ENCODE assay signal across 10 mouse cellular contexts in genomic region chr12:76264325-76264965, GRCm38 (mm10). TPM values are rescaled to one million over a fixed set of nuclear protein-coding genes. Genes with fewer than 3 reads are reported as not detected.
A peak's percentile ranks its signal among the peaks of the same experiment; 100 is the strongest.
DNase-seq lines count a peak whose midpoint lies in the region; ATAC-seq and TF ChIP-seq lines count a peak whose summit lies in the region.
"Had no signal": no experiment of that assay in that cellular context is flagged by ENCODE, and none has a peak within 500 bp of the region (broad histone marks: within the 10 kb centered on the region; RNA-seq: fewer than 3 reads in every experiment).

No protein-coding gene starts in this region.

- H3K36me3 ChIP-seq in forebrain, embryonic 15.5 days, result no peaks in the 10 kb centered on the region
- no peaks in the 10 kb centered on the region for H3K36me3 ChIP-seq in forebrain, embryonic 11.5 days (ENCODE audit: control insufficient read depth, insufficient read depth, low read length)
- H3K36me3 ChIP-seq in midbrain, postnatal 0 days (ENCODE audit: insufficient read depth, low read length), result no peaks in the 10 kb centered on the region

- no peak for DNase-seq in forebrain, embryonic 11.5 days (ENCODE audit: low spot score)
- DNase-seq in right cerebral cortex, postnatal 10 days (ENCODE audit: low spot score in 2 of 2), result peak; percentile 75 to 78
- no peak for DNase-seq in right cerebral cortex, postnatal 36 days (ENCODE audit: low spot score in 2 of 2)
- peak; percentile 24 for DNase-seq in heart, postnatal 4 days
- DNase-seq in midbrain, postnatal 0 days (ENCODE audit: low spot score), result peak; percentile 74
- no peak for DNase-seq in thymus, postnatal 0 days (ENCODE audit: low spot score)
- DNase-seq: adrenal gland, postnatal 36 days; kidney, postnatal 10 days had no signal

- H3K27me3 ChIP-seq in forebrain, embryonic 15.5 days, result no peaks in the 10 kb centered on the region
- H3K27me3 ChIP-seq in forebrain, embryonic 11.5 days (ENCODE audit: control insufficient read depth, insufficient read depth, low read length), result no peaks in the 10 kb centered on the region
- no peaks in the 10 kb centered on the region for H3K27me3 ChIP-seq in midbrain, postnatal 0 days (ENCODE audit: insufficient read depth, low read length)

- no peaks in the 10 kb centered on the region for H3K9me3 ChIP-seq in forebrain, embryonic 15.5 days
- H3K9me3 ChIP-seq in forebrain, embryonic 11.5 days (ENCODE audit: control insufficient read depth, low read length), result no peaks in the 10 kb centered on the region
- H3K9me3 ChIP-seq in midbrain, postnatal 0 days (ENCODE audit: low read length), result no peaks in the 10 kb centered on the region

- no peak overlapping the region for H3K4me3 ChIP-seq in forebrain, embryonic 15.5 days
- no peak overlapping the region for H3K4me3 ChIP-seq in forebrain, embryonic 11.5 days (ENCODE audit: low read depth, low read length)
- no peak overlapping the region for H3K4me3 ChIP-seq in midbrain, postnatal 0 days (ENCODE audit: low read depth, low read length)

- H3K4me1 ChIP-seq in forebrain, embryonic 15.5 days, result peaks cover 15% of the 10 kb centered on the region
- H3K4me1 ChIP-seq in forebrain, embryonic 11.5 days (replicated peaks; ENCODE audit: control insufficient read depth, insufficient read depth, low read length), result no peaks in the 10 kb centered on the region
- H3K4me1 ChIP-seq in midbrain, postnatal 0 days (ENCODE audit: insufficient read depth, low read length), result no peaks in the 10 kb centered on the region

- no peak overlapping the region for H3K9ac ChIP-seq in forebrain, embryonic 15.5 days (replicated peaks)
- no peak overlapping the region for H3K9ac ChIP-seq in forebrain, embryonic 11.5 days (ENCODE audit: low read length)
- H3K9ac ChIP-seq in midbrain, postnatal 0 days (replicated peaks; ENCODE audit: low read length, poor library complexity, severe bottlenecking), result no peak overlapping the region

- peak overlapping the region; percentile 53 for H3K27ac ChIP-seq in forebrain, embryonic 15.5 days (replicated peaks)
- H3K27ac ChIP-seq in forebrain, embryonic 11.5 days (ENCODE audit: low read depth, low read length), result no peak overlapping the region
- H3K27ac ChIP-seq in midbrain, postnatal 0 days (ENCODE audit: low read depth, low read length), result peak overlapping the region; percentile 2

- 0 out of 2 replicates have a peak overlapping the region, but pooled peaks have one; percentile 2 for H3K4me2 ChIP-seq in forebrain, embryonic 15.5 days (replicated peaks)
- H3K4me2 ChIP-seq in forebrain, embryonic 11.5 days (ENCODE audit: low read depth, low read length, severe bottlenecking), result no peak overlapping the region
- peak overlapping the region; percentile 26; the same call in 1 of the 2 replicates for H3K4me2 ChIP-seq in midbrain, postnatal 0 days (ENCODE audit: low read depth, low read length, poor library complexity, severe bottlenecking)

- peak; percentile 70 for ATAC-seq in forebrain, embryonic 15.5 days (replicated peaks)
- no peak for ATAC-seq in forebrain, embryonic 11.5 days (replicated peaks; ENCODE audit: low FRiP score)
- ATAC-seq in midbrain, postnatal 0 days (ENCODE audit: low FRiP score), result 0 out of 2 replicates have a peak, but pooled peaks have one; percentile 56
- no peak for ATAC-seq in monocyte, adult 5-6 weeks (replicated peaks; ENCODE audit: insufficient number of reproducible peaks, low FRiP score, low TSS enrichment, poor library complexity, severe bottlenecking)

- 58% methylated on average over 9 of the region's 9 CpGs for WGBS in forebrain, embryonic 15.5 days
- 91% methylated on average over 9 of the region's 9 CpGs for WGBS in forebrain, embryonic 11.5 days
- 76% methylated on average over 9 of the region's 9 CpGs for WGBS in midbrain, postnatal 0 days

- no peak for TF ChIP-seq CTCF in midbrain, postnatal 0 days (IDR thresholded peaks at IDR 0.05)

RNA-seq across cellular contexts. Expression of gene Mthfd1, which starts 9.3 kb away (rescaled TPM):
- 45.2 and 46.4 TPM in 2 replicates for polyA plus RNA-seq in forebrain, embryonic 15.5 days (2015; fragmentation: Nextera tagmentation; extraction: Ambion mirVana)
- 80.2 and 80.8 TPM in 2 replicates for polyA plus RNA-seq in forebrain, embryonic 11.5 days (2014; fragmentation: Nextera tagmentation; extraction: Ambion mirVana)
- total RNA-seq in heart, postnatal 4 days (2021), result 10 to 100 TPM; 35.0 to 37.4 TPM
- total RNA-seq in midbrain, postnatal 0 days (2014; rRNA removed), result 23.7 and 25.6 TPM in 2 replicates
- 25.1 and 26.7 TPM in 2 replicates for polyA plus RNA-seq in midbrain, postnatal 0 days (2015; fragmentation: Nextera tagmentation; extraction: Ambion mirVana)
- polyA plus RNA-seq in thymus, postnatal 0 days (2015; fragmentation: Nextera tagmentation; extraction: Ambion mirVana), result 57.6 and 65.8 TPM in 2 replicates
- total RNA-seq in monocyte, adult 5-6 weeks (2017), result 16.1 to 31.0 TPM (median 19.5 TPM) in 3 replicates

RNA-seq across cellular contexts. Expression of gene Tex21, which starts 17.9 kb away (rescaled TPM):
- polyA plus RNA-seq in forebrain, embryonic 15.5 days (2015; fragmentation: Nextera tagmentation; extraction: Ambion mirVana), result not detected in 2 replicates
- not detected in 2 replicates for polyA plus RNA-seq in forebrain, embryonic 11.5 days (2014; fragmentation: Nextera tagmentation; extraction: Ambion mirVana)
- total RNA-seq in heart, postnatal 4 days (2021), result not detected
- not detected in 2 replicates for total RNA-seq in midbrain, postnatal 0 days (2014; rRNA removed)
- polyA plus RNA-seq in midbrain, postnatal 0 days (2015; fragmentation: Nextera tagmentation; extraction: Ambion mirVana), result not detected in 2 replicates
- 0.06 TPM in 1 of 2 replicates, not detected in the other for polyA plus RNA-seq in thymus, postnatal 0 days (2015; fragmentation: Nextera tagmentation; extraction: Ambion mirVana)
- total RNA-seq in monocyte, adult 5-6 weeks (2017), result 1.3 TPM in 1 of 3 replicates, not detected in the others
- total RNA-seq: adrenal gland, postnatal 36 days had no signal

Comparison
In these comparisons a context has a peak if more than half of its experiments do, and no peak if none do; other contexts are left out.
1. ATAC-seq: peak in forebrain, embryonic 15.5 days (single experiment) and midbrain, postnatal 0 days (single experiment); none in forebrain, embryonic 11.5 days (single experiment) and monocyte, adult 5-6 weeks (single experiment).
2. DNase-seq: peak in right cerebral cortex, postnatal 10 days (2 of 2), heart, postnatal 4 days (single experiment) and midbrain, postnatal 0 days (single experiment); none in forebrain, embryonic 11.5 days (single experiment), right cerebral cortex, postnatal 36 days (0 of 2) and thymus, postnatal 0 days (single experiment).